ENCODE assay signal across 18 mouse cellular contexts in the genomic region with DNA sequence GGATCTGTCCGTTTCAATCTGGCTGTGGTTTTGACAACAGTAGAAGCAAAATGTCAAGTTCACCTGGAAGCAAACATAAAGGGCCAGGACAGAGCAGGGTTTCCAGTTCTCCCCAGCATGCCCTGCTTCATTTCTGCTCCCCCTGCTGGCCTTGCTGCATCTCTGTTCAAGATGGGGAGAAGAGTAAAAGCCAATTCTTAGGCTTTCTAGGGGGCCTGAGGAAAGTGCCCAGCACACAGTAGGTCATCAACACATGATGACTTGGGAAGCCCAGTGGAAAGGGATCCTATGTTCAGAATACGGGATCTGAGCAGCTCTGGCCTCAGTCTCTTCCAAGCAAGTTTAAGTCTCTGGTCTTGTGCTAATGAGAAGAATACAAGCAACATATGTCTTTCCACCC. TPM values are rescaled to one million over a fixed set of nuclear protein-coding genes. Genes with fewer than 3 reads are reported as not detected.
DNase-seq lines count a peak whose midpoint lies in the region; ATAC-seq and TF ChIP-seq lines count a peak whose summit lies in the region.
"Had no signal": no experiment of that assay in that cellular context is flagged by ENCODE, and none has a peak within 500 bp of the region (broad histone marks: within the 10 kb centered on the region; RNA-seq: fewer than 3 reads in every experiment).

No protein-coding gene starts in this region.

- no peak overlapping the region for H3K4me3 ChIP-seq in heart, postnatal 0 days (ENCODE audit: low read depth, low read length)
- H3K4me3 ChIP-seq in liver, embryonic 14.5 days (ENCODE audit: insufficient read depth in 1 of 2, low read depth in 2 of 2, low read length in 2 of 2), result no peak overlapping the region
- no peak overlapping the region for H3K4me3 ChIP-seq in liver, embryonic 11.5 days (ENCODE audit: low read depth, low read length)
- H3K4me3 ChIP-seq: limb, embryonic 10.5 days; liver, embryonic 15.5 days; midbrain, embryonic 10.5 days had no signal

- DNase-seq in heart, postnatal 0 days (ENCODE audit: low spot score), result no peak
- no peak for DNase-seq in heart, adult 9 months (ENCODE audit: low spot score in 2 of 2)
- no peak for DNase-seq in liver, embryonic 14.5 days (ENCODE audit: low read depth in 3 of 3, low spot score in 3 of 3)
- DNase-seq in liver, embryonic 11.5 days (ENCODE audit: low spot score), result no peak
- peak; percentile 32 for DNase-seq in 3T3-L1 (ENCODE audit: low read depth, low spot score)
- no peak for DNase-seq in Patski (ENCODE audit: low read depth, low spot score)
- DNase-seq in kidney, postnatal 36 days, result no peak
- DNase-seq: adrenal gland, postnatal 14 days; cerebellum, adult 11-12 months; cerebellum, postnatal 36 days; gastrocnemius, postnatal 10 days; heart, postnatal 10 days; thymus, postnatal 36 days had no signal

- no peak overlapping the region for H3K9ac ChIP-seq in heart, postnatal 0 days (replicated peaks; ENCODE audit: low read depth, low read length)
- no peak overlapping the region for H3K9ac ChIP-seq in liver, embryonic 14.5 days (replicated peaks)
- no peak overlapping the region for H3K9ac ChIP-seq in liver, embryonic 11.5 days (ENCODE audit: low read depth, low read length)
- H3K9ac ChIP-seq: liver, embryonic 15.5 days had no signal

- no peak for TF ChIP-seq EP300 in heart, postnatal 0 days (IDR thresholded peaks at IDR 0.05; ENCODE audit: low read depth)
- no peak for TF ChIP-seq EP300 in liver, embryonic 14.5 days (IDR thresholded peaks at IDR 0.05; ENCODE audit: low read depth)

- no peaks in the 10 kb centered on the region for H3K4me1 ChIP-seq in heart, postnatal 0 days (ENCODE audit: control insufficient read depth, insufficient read depth)
- no peaks in the 10 kb centered on the region for H3K4me1 ChIP-seq in liver, embryonic 14.5 days (replicated peaks; ENCODE audit: control insufficient read depth in 2 of 2, insufficient read depth in 2 of 2, low read length in 1 of 2)
- no peaks in the 10 kb centered on the region; the same call in 1 of the 2 replicates for H3K4me1 ChIP-seq in liver, embryonic 11.5 days (replicated peaks; ENCODE audit: control insufficient read depth, insufficient read depth, low read length)
- H3K4me1 ChIP-seq: limb, embryonic 10.5 days; liver, embryonic 15.5 days; midbrain, embryonic 10.5 days had no signal

- 69% methylated on average over 2 of the region's 2 CpGs for WGBS in heart, postnatal 0 days
- WGBS in liver, embryonic 14.5 days (ENCODE audit: insufficient replicate concordance), result 68% methylated on average over 2 of the region's 2 CpGs
- WGBS in liver, embryonic 11.5 days, result 59% methylated on average over 2 of the region's 2 CpGs

- CTCF ChIA-PET in Patski (lab: Charles Lee), result no interaction called here

- no peak overlapping the region for H3K4me2 ChIP-seq in heart, postnatal 0 days (ENCODE audit: low read depth, low read length)
- H3K4me2 ChIP-seq in liver, embryonic 14.5 days (ENCODE audit: low read depth), result no peak overlapping the region
- no peak overlapping the region for H3K4me2 ChIP-seq in liver, embryonic 11.5 days
- H3K4me2 ChIP-seq: liver, embryonic 15.5 days had no signal

- H3K27ac ChIP-seq in heart, postnatal 0 days (ENCODE audit: low read depth), result no peak overlapping the region
- H3K27ac ChIP-seq in liver, embryonic 14.5 days, result no peak overlapping the region
- H3K27ac ChIP-seq in liver, embryonic 11.5 days (ENCODE audit: low read depth, low read length), result no peak overlapping the region
- H3K27ac ChIP-seq: limb, embryonic 10.5 days; liver, embryonic 15.5 days; macrophage; midbrain, embryonic 10.5 days had no signal

- ATAC-seq in heart, postnatal 0 days (ENCODE audit: insufficient read depth, low read depth), result no peak
- no peak for ATAC-seq in liver, embryonic 14.5 days (ENCODE audit: insufficient read depth)
- ATAC-seq in liver, embryonic 11.5 days (replicated peaks; ENCODE audit: low FRiP score), result no peak
- no peak for ATAC-seq in Patski
- ATAC-seq in granulocyte monocyte progenitor cell, adult 5-6 weeks (replicated peaks; ENCODE audit: poor library complexity, severe bottlenecking), result no peak

- H3K9me3 ChIP-seq in heart, postnatal 0 days (replicated peaks; ENCODE audit: control insufficient read depth, low read length), result no peaks in the 10 kb centered on the region
- no peaks in the 10 kb centered on the region for H3K9me3 ChIP-seq in liver, embryonic 14.5 days (ENCODE audit: control insufficient read depth, low read length)
- H3K9me3 ChIP-seq in liver, embryonic 11.5 days (ENCODE audit: control insufficient read depth, low read length), result no peaks in the 10 kb centered on the region
- H3K9me3 ChIP-seq: limb, embryonic 10.5 days; liver, embryonic 15.5 days; midbrain, embryonic 10.5 days had no signal

- peaks cover 16% of the 10 kb centered on the region for H3K36me3 ChIP-seq in heart, postnatal 0 days (replicated peaks; ENCODE audit: control insufficient read depth, insufficient read depth, low read length)
- H3K36me3 ChIP-seq in liver, embryonic 14.5 days (replicated peaks; ENCODE audit: control insufficient read depth, insufficient read depth, low read depth), result peaks cover 8% of the 10 kb centered on the region
- peaks cover under 1% of the 10 kb centered on the region; the same call in 1 of the 2 replicates for H3K36me3 ChIP-seq in liver, embryonic 11.5 days (ENCODE audit: control insufficient read depth, insufficient read depth, low read length)

- in situ Hi-C loops in Patski (cut with MboI; ENCODE audit: low pct_unique_long_range_greater_than_20kb), result loop anchor here (5.0 to 10.0 kb wide), 3 partner anchors 80 to 1880 kb away; no protein-coding TSS in a partner anchor

- TF ChIP-seq CTCF in heart, postnatal 0 days (IDR thresholded peaks at IDR 0.05; ENCODE audit: low read depth), result 0 out of 2 replicates have a peak, but pooled peaks have one; percentile 10
- peak; percentile 32 for TF ChIP-seq CTCF in liver, embryonic 14.5 days (IDR thresholded peaks at IDR 0.05; ENCODE audit: low read depth)
- peak; percentile 21 for TF ChIP-seq CTCF in Patski (IDR thresholded peaks at IDR 0.05)

- H3K27me3 ChIP-seq in heart, postnatal 0 days (ENCODE audit: control insufficient read depth, insufficient read depth, low read length), result no peaks in the 10 kb centered on the region
- no peaks in the 10 kb centered on the region for H3K27me3 ChIP-seq in liver, embryonic 14.5 days (ENCODE audit: control insufficient read depth, insufficient read depth, low read length)
- H3K27me3 ChIP-seq in liver, embryonic 11.5 days (replicated peaks; ENCODE audit: control insufficient read depth, insufficient read depth, low read length), result no peaks in the 10 kb centered on the region
- no peaks in the 10 kb centered on the region for H3K27me3 ChIP-seq in Patski
- H3K27me3 ChIP-seq: liver, embryonic 15.5 days had no signal

- POLR2A ChIA-PET in Patski (lab: Charles Lee), result no interaction called here

RNA-seq across cellular contexts. Expression of gene Itm2c, which starts 39.6 kb away (rescaled TPM):
- total RNA-seq in heart, postnatal 0 days (2014; rRNA removed; ENCODE audit: low replicate concordance), result 180 and 255 TPM in 2 replicates
- polyA plus RNA-seq in heart, postnatal 0 days (2015; fragmentation: Nextera tagmentation; extraction: Ambion mirVana), result 144 and 146 TPM in 2 replicates
- 21.5 and 22.0 TPM in 2 replicates for polyA plus RNA-seq in liver, embryonic 14.5 days (2012; rRNA removed)
- polyA plus RNA-seq in liver, embryonic 14.5 days (2014; fragmentation: Nextera tagmentation; extraction: Ambion mirVana), result 26.3 and 27.2 TPM in 2 replicates
- 39.7 and 41.8 TPM in 2 replicates for polyA plus RNA-seq in liver, embryonic 11.5 days (2014; fragmentation: Nextera tagmentation; extraction: Ambion mirVana)
- polyA plus RNA-seq in Patski (2021), result 229 TPM
- 58.1 and 68.6 TPM in 2 replicates for total RNA-seq in granulocyte monocyte progenitor cell, adult 5-6 weeks (2014; fragmentation: Nextera tagmentation)
- total RNA-seq in granulocyte monocyte progenitor cell, adult 5-6 weeks (2017), result 89.1 and 106 TPM in 2 replicates
